Mouse (Mus musculus) megakaryocyte progenitor cell, adult 5-6 weeks (primary cell): ENCODE results near the gene Cenpt. TPM values are rescaled to one million over a fixed set of nuclear protein-coding genes. Genes with fewer than 3 reads are reported as not detected.

ENCODE experiments used
- ATAC-seq: replicated peaks from 2 replicates; pipeline ENCODE4 v1.8.0; 2016; ENCODE audit warnings: mild to moderate bottlenecking, moderate TSS enrichment, inconsistent platforms; ENCODE audit not compliant: poor library complexity
- total RNA-seq, 2 experiments: library from RNA; stranded (forward) in 1 of 2; stranded (reverse) in 1 of 2; fragments of 157-497, 149-512 nt in 1 of 2; fragments of 200-1000 nt in 1 of 2; gene quantifications; 2 replicates each; pipeline versions ENCODE4 v1.2.3 to v1.2.4; 2015 to 2017

The Cenpt gene
- total RNA-seq, 2 experiments from 2014 or later, result 14.4 to 21.2 TPM

DNA sequence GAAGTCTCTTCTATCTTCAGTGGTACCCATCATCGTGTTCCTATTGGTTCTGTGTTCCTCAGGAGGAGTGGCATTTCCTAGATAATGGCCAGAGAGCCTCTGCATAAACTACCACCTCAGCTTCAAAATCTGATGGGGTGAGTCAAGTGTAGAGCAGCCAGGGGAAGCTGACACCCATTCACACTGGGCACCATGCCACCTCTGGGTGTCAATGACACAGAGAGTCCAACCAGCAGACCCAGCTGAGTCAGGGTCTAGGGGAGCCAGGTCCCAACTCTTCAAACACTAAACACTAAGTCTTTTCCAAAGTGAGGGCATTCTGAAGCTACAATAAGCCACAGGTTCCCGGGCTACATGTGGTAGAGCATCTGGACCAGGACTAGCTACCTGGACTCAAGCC is 44.6 kb downstream of the Cenpt start:
- ATAC-seq, result peak; percentile 38

GRCm38 (mm10) chr8:105807766-105808165 is 45.3 kb downstream of the Cenpt start:
- ATAC-seq, result no peak

GRCm38 (mm10) chr8:105805964-105806363 is 47.1 kb downstream of the Cenpt start:
- no peak for ATAC-seq

DNA sequence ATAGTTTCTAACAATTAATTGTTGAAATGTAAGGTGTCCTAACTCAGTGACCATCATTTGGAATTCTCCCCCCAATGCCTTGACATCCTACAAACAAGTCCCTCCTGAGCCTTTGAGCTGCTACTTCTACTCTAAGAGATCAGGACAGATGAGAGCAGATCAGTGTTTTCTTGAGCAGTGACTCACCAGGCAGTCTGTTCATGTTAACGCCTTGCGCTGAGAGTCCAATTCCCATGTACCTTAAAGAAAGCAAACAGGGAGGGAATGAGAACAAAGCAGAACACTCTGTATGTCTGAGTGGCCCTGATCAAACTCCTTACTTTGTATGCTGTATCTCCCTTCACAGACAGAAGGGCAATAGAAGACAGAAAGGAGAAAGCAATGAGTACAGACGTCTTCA is 47.7 kb downstream of the Cenpt start:
- no peak for ATAC-seq

DNA sequence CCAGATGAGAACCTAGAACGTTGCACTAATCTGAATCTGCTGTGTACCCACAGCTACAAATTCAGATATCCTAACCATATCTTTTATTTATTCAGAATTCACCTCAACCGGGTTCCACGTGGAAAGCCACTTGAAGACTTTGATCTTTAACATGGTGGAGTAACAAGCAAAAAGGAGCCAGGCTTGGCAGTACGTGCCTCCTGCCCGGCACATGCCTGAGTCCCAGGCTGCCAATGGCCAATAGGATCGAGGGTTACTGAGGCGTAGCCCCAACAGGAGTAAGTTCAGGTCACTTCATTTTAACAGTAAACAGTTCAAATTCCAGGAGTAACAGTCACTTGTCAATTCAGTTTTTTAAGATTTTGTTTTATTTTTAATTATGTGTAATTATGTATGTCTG is 48.3 kb downstream of the Cenpt start:
- no peak for ATAC-seq

DNA sequence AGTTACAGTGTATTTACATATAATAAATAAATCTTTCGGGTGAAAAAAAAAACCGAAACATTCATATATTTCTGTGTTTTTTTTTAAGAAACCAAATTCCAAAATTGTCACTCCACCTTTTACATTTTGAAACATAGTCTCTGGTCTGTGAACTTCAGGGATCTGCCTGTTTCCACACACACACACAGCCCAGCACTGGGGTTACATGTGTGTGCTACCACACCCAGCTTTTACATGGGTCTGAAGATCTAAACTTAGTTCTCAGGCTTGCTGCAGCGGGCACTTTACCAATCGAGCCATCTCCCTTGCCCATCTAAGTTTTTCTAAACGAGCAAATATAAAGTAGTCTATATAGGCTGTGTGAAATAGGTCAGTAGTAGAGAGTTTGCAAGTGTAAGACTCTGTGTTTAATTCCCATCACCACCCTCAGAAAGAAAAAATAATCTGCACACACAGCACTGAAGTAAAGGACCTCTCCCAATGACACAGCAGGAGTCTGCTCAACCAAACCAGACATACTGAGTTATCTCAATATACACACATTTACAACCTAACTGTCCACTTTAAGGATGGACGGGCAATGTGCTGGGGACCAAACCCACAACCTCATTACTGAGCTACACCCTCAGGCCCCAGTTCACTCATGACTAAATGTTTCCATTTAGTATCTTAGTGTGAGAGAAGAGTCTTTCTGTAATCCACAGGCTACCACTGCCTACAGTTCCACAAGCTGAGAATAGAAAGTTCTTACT is 51.7 kb downstream of the Cenpt start:
- ATAC-seq, result peak; percentile 83

GRCm38 (mm10) chr8:105799091-105799812 is 53.8 kb downstream of the Cenpt start:
- ATAC-seq, result peak; percentile 79

DNA sequence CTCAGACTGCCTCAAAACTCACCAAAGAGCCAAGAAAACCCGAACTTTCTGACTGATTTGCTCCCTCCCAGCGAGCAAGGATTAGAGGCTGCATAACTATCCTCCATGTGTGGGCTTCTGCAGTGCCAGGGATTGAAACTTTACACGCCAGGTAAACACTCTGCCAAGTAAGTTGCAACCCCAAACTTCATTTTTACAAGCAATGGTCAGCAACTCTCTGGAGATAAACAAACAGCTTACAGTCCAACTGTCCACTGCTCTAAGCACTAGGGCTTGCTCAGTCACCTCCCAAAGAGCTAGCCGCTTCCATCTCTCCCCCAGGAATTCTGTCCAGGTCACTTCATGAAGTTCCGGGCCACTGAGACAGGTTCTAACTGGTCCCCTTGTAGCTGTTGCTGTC is 54.7 kb downstream of the Cenpt start:
- ATAC-seq, result no peak

GRCm38 (mm10) chr8:105795785-105796184 is 57.3 kb downstream of the Cenpt start:
- ATAC-seq, result no peak

Other genes with a start within 250 kb of the Cenpt start
- 46.9 and 53.0 TPM in 2 replicates for gene Ripor1, start 248.0 kb downstream of the Cenpt start, total RNA-seq (2015)
- gene Ripor1, start 248.0 kb downstream of the Cenpt start, total RNA-seq (2017), result 6.4 and 6.6 TPM in 2 replicates
- 95.7 and 103 TPM in 2 replicates for gene Ctcf, start 216.7 kb downstream of the Cenpt start, total RNA-seq (2015)
- gene Ctcf, start 216.7 kb downstream of the Cenpt start, total RNA-seq (2017), result 88.1 and 104 TPM in 2 replicates
- gene Agrp, start 215.9 kb downstream of the Cenpt start, total RNA-seq (2015), result not detected in 2 replicates
- gene Agrp, start 215.9 kb downstream of the Cenpt start, total RNA-seq (2017), result not detected in 2 replicates
- 2.2 and 3.4 TPM in 2 replicates for gene Carmil2, start 167.0 kb downstream of the Cenpt start, total RNA-seq (2015)
- gene Carmil2, start 167.0 kb downstream of the Cenpt start, total RNA-seq (2017), result 2.0 and 2.2 TPM in 2 replicates
- 40.1 and 56.7 TPM in 2 replicates for gene Acd, start 152.2 kb downstream of the Cenpt start, total RNA-seq (2015)
- 21.4 and 28.1 TPM in 2 replicates for gene Acd, start 152.2 kb downstream of the Cenpt start, total RNA-seq (2017)
- gene Pard6a, start 152.1 kb downstream of the Cenpt start, total RNA-seq (2015), result 5.8 and 7.1 TPM in 2 replicates
- 16.2 and 23.9 TPM in 2 replicates for gene Pard6a, start 152.1 kb downstream of the Cenpt start, total RNA-seq (2017)
- not detected in 2 replicates for gene 4933405L10Rik, start 145.6 kb downstream of the Cenpt start, total RNA-seq (2015)
- gene 4933405L10Rik, start 145.6 kb downstream of the Cenpt start, total RNA-seq (2017), result not detected in 2 replicates
- gene Enkd1, start 145.1 kb downstream of the Cenpt start, total RNA-seq (2015), result 12.7 and 13.0 TPM in 2 replicates
- 10.4 and 13.9 TPM in 2 replicates for gene Enkd1, start 145.1 kb downstream of the Cenpt start, total RNA-seq (2017)
- gene Gfod2, start 94.6 kb downstream of the Cenpt start, total RNA-seq (2015), result 0.74 and 1.0 TPM in 2 replicates
- 1.4 and 4.2 TPM in 2 replicates for gene Gfod2, start 94.6 kb downstream of the Cenpt start, total RNA-seq (2017)
- 12.6 and 13.2 TPM in 2 replicates for gene Ranbp10, start 25.9 kb downstream of the Cenpt start, total RNA-seq (2015)
- 7.7 and 9.2 TPM in 2 replicates for gene Ranbp10, start 25.9 kb downstream of the Cenpt start, total RNA-seq (2017)
- gene Tsnaxip1, start 25.5 kb downstream of the Cenpt start, total RNA-seq (2015), result not detected in 2 replicates
- gene Tsnaxip1, start 25.5 kb downstream of the Cenpt start, total RNA-seq (2017), result not detected in 2 replicates
- 30.9 and 32.4 TPM in 2 replicates for gene Thap11, start 1.9 kb upstream of the Cenpt start, total RNA-seq (2015)
- gene Thap11, start 1.9 kb upstream of the Cenpt start, total RNA-seq (2017), result 25.1 and 28.5 TPM in 2 replicates
- gene Nutf2, start 7.3 kb upstream of the Cenpt start, total RNA-seq (2015), result 261 and 316 TPM in 2 replicates
- gene Nutf2, start 7.3 kb upstream of the Cenpt start, total RNA-seq (2017), result 26.3 and 49.1 TPM in 2 replicates
- 13.2 and 17.1 TPM in 2 replicates for gene Edc4, start 27.6 kb upstream of the Cenpt start, total RNA-seq (2015)
- gene Edc4, start 27.6 kb upstream of the Cenpt start, total RNA-seq (2017), result 27.6 and 33.2 TPM in 2 replicates
- 0.57 TPM in 1 of 2 replicates, not detected in the other for gene Nrn1l, start 40.3 kb upstream of the Cenpt start, total RNA-seq (2015)
- not detected in 2 replicates for gene Nrn1l, start 40.3 kb upstream of the Cenpt start, total RNA-seq (2017)
- 13.4 and 14.8 TPM in 2 replicates for gene Pskh1, start 47.2 kb upstream of the Cenpt start, total RNA-seq (2015)
- 19.9 and 20.2 TPM in 2 replicates for gene Pskh1, start 47.2 kb upstream of the Cenpt start, total RNA-seq (2017)
- gene Ctrl, start 80.6 kb upstream of the Cenpt start, total RNA-seq (2015), result 0.22 and 3.2 TPM in 2 replicates
- gene Ctrl, start 80.6 kb upstream of the Cenpt start, total RNA-seq (2017), result 2.2 TPM in 1 of 2 replicates, not detected in the other
- gene Psmb10, start 85.2 kb upstream of the Cenpt start, total RNA-seq (2015), result 127 and 155 TPM in 2 replicates
- 58.8 and 66.5 TPM in 2 replicates for gene Psmb10, start 85.2 kb upstream of the Cenpt start, total RNA-seq (2017)
- 0.83 TPM in 1 of 2 replicates, not detected in the other for gene Lcat, start 90.1 kb upstream of the Cenpt start, total RNA-seq (2015)
- gene Lcat, start 90.1 kb upstream of the Cenpt start, total RNA-seq (2017), result 0.12 TPM in 1 of 2 replicates, not detected in the other
- gene Slc12a4, start 112.8 kb upstream of the Cenpt start, total RNA-seq (2015), result 2.0 and 3.5 TPM in 2 replicates
- gene Slc12a4, start 112.8 kb upstream of the Cenpt start, total RNA-seq (2017), result 7.7 and 8.4 TPM in 2 replicates
- not detected in 2 replicates for gene Dpep3, start 126.2 kb upstream of the Cenpt start, total RNA-seq (2015)
- gene Dpep3, start 126.2 kb upstream of the Cenpt start, total RNA-seq (2017), result not detected in 2 replicates
- 7.9 and 12.0 TPM in 2 replicates for gene Dus2, start 138.1 kb upstream of the Cenpt start, total RNA-seq (2015)
- 10.8 and 20.3 TPM in 2 replicates for gene Dus2, start 138.1 kb upstream of the Cenpt start, total RNA-seq (2017)
- gene Dpep2nb, start 152.7 kb upstream of the Cenpt start, total RNA-seq (2015), result not detected in 2 replicates
- not detected in 2 replicates for gene Dpep2nb, start 152.7 kb upstream of the Cenpt start, total RNA-seq (2017)
- gene Ddx28, start 158.6 kb upstream of the Cenpt start, total RNA-seq (2015), result 8.6 and 12.0 TPM in 2 replicates
- gene Ddx28, start 158.6 kb upstream of the Cenpt start, total RNA-seq (2017), result 18.2 and 20.8 TPM in 2 replicates
- gene Nfatc3, start 205.6 kb upstream of the Cenpt start, total RNA-seq (2015), result 112 and 126 TPM in 2 replicates
- 25.2 and 32.7 TPM in 2 replicates for gene Nfatc3, start 205.6 kb upstream of the Cenpt start, total RNA-seq (2017)